Mouse (Mus musculus) heart, postnatal 0 days (tissue): ENCODE data around the gene Hyal3. TPM values are rescaled to one million over a fixed set of nuclear protein-coding genes. Genes with fewer than 3 reads are reported as not detected.

Experiments
- ATAC-seq: fragments of 200-750 bp; cut with Nextera tagmentation; 2 replicates; pipeline ENCODE4 v1.8.0; 2017; ENCODE audit warnings: low read depth, moderate number of reproducible peaks, moderate library complexity; ENCODE audit not compliant: insufficient read depth
- DNase-seq: peaks from one replicate; pipeline ENCODE4 v3.0.0-alpha.2; 2016; ENCODE audit warnings: low spot score
- H3K27ac ChIP-seq: fragments of 300-500 bp; sonication (generic); 2 replicates; pipeline ENCODE4 v1.5.1; 2014; ENCODE audit warnings: low read depth, mild to moderate bottlenecking
- H3K27me3 ChIP-seq: fragments of 300-500 bp; sonication (generic); 2 replicates; pipeline ENCODE4 v1.6.1; 2014; ENCODE audit warnings: low read length, mixed read lengths; ENCODE audit not compliant: control insufficient read depth, insufficient read depth
- H3K36me3 ChIP-seq: fragments of 300-500 bp; sonication (generic); replicated peaks from 2 replicates; pipeline ENCODE4 v1.6.1; 2014; ENCODE audit warnings: low read length, mixed read lengths; ENCODE audit not compliant: control insufficient read depth, insufficient read depth
- H3K4me1 ChIP-seq: fragments of 300-500 bp; sonication (generic); 2 replicates; pipeline ENCODE4 v1.6.1; 2014; ENCODE audit warnings: antibody characterized with exemption; ENCODE audit not compliant: control insufficient read depth, insufficient read depth
- H3K4me2 ChIP-seq: fragments of 300-500 bp; sonication (generic); 2 replicates; pipeline ENCODE4 v1.6.1; 2014; ENCODE audit warnings: low read depth, mild to moderate bottlenecking, low read length, moderate library complexity
- H3K4me3 ChIP-seq: fragments of 300-500 bp; sonication (generic); 2 replicates; pipeline ENCODE4 v1.5.1; 2014; ENCODE audit warnings: low read depth, low read length
- H3K9ac ChIP-seq: fragments of 300-500 bp; sonication (generic); replicated peaks from 2 replicates; pipeline ENCODE4 v1.6.1; 2014; ENCODE audit warnings: low read depth, low read length, mixed read lengths
- H3K9me3 ChIP-seq: fragments of 300-500 bp; sonication (generic); replicated peaks from 2 replicates; pipeline ENCODE4 v1.6.1; 2016; ENCODE audit warnings: low read length; ENCODE audit not compliant: control insufficient read depth
- CTCF ChIP-seq: IDR thresholded peaks from 2 replicates; pipeline ENCODE4 v1.5.1; 2016; ENCODE audit warnings: antibody characterized with exemption, control low read depth, low read depth
- EP300 ChIP-seq: IDR thresholded peaks from 2 replicates; pipeline ENCODE4 v1.6.1; 2016; ENCODE audit warnings: antibody characterized with exemption, low read depth
- WGBS: fragments of 180-500 bp; shearing (Covaris S2); extraction: QIAGEN DNeasy Blood & Tissue Kit; methylation state at CpG from one replicate; pipeline ENCODE4 v1.1.7; 2014; 5-methylcytosine and 5-hydroxymethylcytosine counted together
- polyA plus RNA-seq: library from polyadenylated mRNA; unstranded; fragments of >200 nt; fragmentation: Nextera tagmentation; extraction: Ambion mirVana; gene quantifications from 2 replicates; pipeline ENCODE4 v1.2.1, GENCODE M21; 2015
- total RNA-seq: library from RNA; depleted of rRNA; stranded (reverse); fragments of >200 nt; gene quantifications from 2 replicates; pipeline ENCODE4 v1.2.3, GENCODE M21; 2014; ENCODE audit warnings: low replicate concordance

Gene Hyal3
- total and polyA plus RNA-seq, 2 experiments from 2014 or later: 0.44 to 0.65 TPM

DNA sequence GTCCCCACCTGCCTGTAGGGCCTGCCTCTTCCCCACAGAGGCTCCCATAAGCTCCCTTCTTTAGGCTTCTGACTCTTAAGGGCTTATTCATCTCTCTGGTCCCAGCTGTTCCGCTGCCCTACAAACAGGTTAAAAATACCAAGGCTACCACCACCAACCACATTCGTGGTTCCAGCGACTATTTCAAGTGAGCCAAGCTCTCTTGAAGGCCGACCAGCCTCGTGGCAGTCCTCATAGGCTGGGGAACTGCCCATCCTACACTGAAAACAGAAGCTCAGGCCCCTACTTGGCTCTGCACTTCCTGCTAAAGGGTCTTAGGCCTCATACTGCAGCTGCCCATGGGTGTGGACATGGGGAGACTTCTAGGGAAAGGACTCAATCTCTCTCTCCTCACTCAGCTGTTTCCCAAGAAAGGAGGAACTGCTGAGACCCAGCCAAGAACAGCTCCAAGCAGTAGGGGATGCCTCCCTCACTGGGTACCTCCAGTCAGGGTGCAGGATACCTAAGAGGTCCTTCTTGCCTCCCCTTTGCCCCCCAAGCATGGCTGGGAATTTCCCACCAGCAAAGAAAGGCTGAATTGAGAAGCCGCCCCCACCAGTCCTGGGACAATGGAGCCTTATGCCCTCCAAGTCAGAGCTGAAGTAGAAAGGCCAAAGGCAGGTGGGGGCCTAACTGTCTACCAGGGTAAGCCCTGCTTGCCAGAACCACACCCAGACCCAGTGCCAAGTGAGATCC is 31.0 kb downstream of the Hyal3 start:
- no peaks in the 10 kb centered on the region for H3K9me3 ChIP-seq
- no peak for TF ChIP-seq CTCF
- no peak for TF ChIP-seq EP300
- WGBS: 39% methylated on average over 6 of the region's 6 CpGs
- no peak for DNase-seq
- peak overlapping the region; percentile 65; the same call in 1 of the 2 replicates for H3K4me2 ChIP-seq
- peak overlapping the region; percentile 58 for H3K9ac ChIP-seq
- H3K4me1 ChIP-seq: peaks cover 49% of the 10 kb centered on the region
- H3K36me3 ChIP-seq: peaks cover 31% of the 10 kb centered on the region
- no peak for ATAC-seq
- H3K27ac ChIP-seq: peak overlapping the region; percentile 90
- peak overlapping the region; percentile 33; the same call in 1 of the 2 replicates for H3K4me3 ChIP-seq
- H3K27me3 ChIP-seq: no peaks in the 10 kb centered on the region

DNA sequence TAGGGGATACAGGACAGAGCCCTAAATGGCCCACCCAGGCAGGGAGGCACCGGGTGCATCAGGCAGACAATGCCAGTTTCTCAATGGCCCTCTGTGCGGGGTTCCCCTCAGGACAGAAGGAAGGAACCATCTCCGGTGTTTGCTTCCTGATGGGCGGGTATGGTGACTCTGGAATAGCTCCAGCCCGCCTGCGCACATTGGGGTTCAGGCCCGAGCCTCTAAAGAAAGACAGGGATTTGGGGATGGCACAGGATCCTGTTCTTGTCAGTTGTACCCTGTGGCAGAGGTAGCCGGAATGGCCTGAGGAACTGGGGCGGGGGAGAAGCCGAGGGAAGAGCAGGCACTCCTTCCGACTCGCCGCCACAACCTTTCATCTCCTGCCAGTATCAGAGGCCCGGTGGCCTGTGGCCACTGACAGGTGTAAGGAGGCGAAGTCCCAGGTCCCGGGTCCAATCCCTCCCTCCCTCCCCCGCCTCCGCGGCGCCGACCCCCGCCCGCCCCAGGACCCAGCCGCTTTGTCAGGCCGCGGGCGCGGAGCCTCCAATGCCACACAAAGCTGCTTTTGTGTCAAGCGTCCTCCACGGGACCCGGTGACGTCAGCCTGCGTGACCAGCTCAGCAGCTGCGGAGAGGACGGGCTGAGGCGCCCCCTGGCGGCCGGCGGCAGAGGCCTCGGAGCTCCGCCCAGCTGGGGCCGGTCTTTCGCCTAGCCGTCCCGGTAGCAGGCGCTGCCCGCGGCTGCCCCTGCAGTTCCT is 31.8 kb downstream of the Hyal3 start:
- peak; percentile 88 for ATAC-seq
- peaks cover 41% of the 10 kb centered on the region for H3K4me1 ChIP-seq
- H3K27me3 ChIP-seq: no peaks in the 10 kb centered on the region
- DNase-seq: peak; percentile 96
- H3K4me3 ChIP-seq: peak overlapping the region; percentile 33
- 5% methylated on average over 40 of the region's 48 CpGs for WGBS
- H3K4me2 ChIP-seq: peak overlapping the region; percentile 65
- TF ChIP-seq CTCF (peak; percentile 96), EP300 (peak; percentile 94)
- no peaks in the 10 kb centered on the region for H3K9me3 ChIP-seq
- H3K9ac ChIP-seq: peak overlapping the region; percentile 58
- peak overlapping the region; percentile 90 for H3K27ac ChIP-seq
- H3K36me3 ChIP-seq: peaks cover 37% of the 10 kb centered on the region

DNA sequence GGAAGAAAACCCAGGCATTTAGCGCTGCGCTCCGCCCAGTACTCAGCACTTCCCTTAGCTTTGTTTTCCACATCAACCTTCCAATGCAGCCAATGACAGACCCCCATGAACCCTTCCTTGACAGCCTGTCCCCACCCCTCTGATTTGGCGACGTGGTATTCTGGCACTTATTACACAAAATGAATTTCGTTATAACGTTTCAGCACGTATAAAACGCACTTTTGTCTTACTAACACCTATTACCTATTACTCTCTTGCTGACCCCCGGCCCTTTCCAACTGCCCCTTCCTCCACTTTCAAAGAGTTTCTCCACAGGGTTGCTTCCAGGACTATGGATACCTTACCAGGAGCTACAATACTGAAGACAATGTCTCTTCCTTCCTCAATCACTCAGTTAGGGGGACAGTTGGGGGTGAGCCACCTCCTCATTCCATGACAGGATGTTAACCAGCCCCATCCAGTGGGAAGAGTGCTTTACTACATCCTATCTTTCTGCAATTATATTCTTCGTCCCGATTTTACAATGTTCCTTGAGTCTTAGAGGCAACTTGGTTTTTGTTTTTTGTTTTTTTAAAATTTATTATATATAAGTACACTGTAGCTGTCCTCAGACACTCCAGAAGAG is 32.4 kb downstream of the Hyal3 start:
- H3K9ac ChIP-seq: 0 out of 2 replicates have a peak overlapping the region, but pooled peaks have one; percentile 1
- TF ChIP-seq CTCF: peak; percentile 35
- peak; percentile 7; the same call in 1 of the 2 replicates for TF ChIP-seq EP300
- H3K27ac ChIP-seq: peak overlapping the region; percentile 90
- peaks cover 42% of the 10 kb centered on the region for H3K36me3 ChIP-seq
- H3K27me3 ChIP-seq: no peaks in the 10 kb centered on the region
- DNase-seq (peak; percentile 76), ATAC-seq (peak; percentile 27)
- WGBS: 5% methylated on average over 12 of the region's 12 CpGs
- peak overlapping the region; percentile 33; the same call in 1 of the 2 replicates for H3K4me3 ChIP-seq
- H3K4me2 ChIP-seq: peak overlapping the region; percentile 65
- no peaks in the 10 kb centered on the region for H3K9me3 ChIP-seq
- H3K4me1 ChIP-seq: peaks cover 39% of the 10 kb centered on the region

DNA sequence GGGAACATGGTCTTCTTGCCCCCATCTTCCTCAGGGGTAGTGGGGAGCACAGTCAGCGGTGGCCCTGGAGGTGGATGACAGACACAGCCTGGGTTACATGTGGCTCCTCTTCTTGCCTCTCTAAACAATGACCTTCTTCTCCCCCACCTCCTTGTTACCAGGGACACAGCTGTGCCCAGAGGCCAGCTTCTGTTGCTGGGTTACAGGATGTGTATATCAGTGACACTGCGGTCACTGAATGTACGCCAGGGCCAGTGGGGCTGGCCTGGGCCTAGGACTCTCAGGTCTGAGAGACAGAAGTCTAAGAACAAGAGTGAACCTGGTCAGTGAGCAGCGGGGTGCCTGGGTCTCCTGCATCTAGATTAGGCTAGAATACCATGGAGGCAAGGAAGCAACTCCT is 34.4 kb downstream of the Hyal3 start:
- Histone ChIP-seq H3K4me3 (no peak overlapping the region), H3K4me2 (no peak overlapping the region), H3K27ac (no peak overlapping the region; the same call in 1 of the 2 replicates), H3K9ac (0 out of 2 replicates have a peak overlapping the region, but pooled peaks have one; percentile 21), H3K27me3 (no peaks in the 10 kb centered on the region), H3K4me1 (peaks cover 42% of the 10 kb centered on the region), H3K9me3 (no peaks in the 10 kb centered on the region), H3K36me3 (peaks cover 49% of the 10 kb centered on the region)
- ATAC-seq: no peak
- TF ChIP-seq CTCF: no peak
- 53% methylated on average over 4 of the region's 4 CpGs for WGBS
- no peak for DNase-seq

DNA sequence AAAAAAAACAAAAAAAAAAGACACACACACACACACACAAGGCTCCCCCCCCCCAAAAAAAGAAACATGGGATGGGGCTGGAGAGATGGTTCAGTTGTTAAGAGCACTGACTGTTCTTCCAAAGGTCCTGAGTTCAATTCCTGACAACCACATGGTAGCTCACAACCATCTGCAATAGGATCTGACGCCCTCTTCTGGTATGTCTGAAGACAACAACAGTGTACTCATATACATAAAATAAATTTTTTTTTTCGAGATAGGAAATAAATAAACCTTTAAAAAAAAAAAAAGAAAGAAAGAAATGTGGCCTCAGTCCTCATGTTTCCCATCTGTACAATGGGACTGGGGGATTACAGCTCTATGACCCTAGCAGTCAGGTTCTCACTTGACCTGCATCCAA is 36.8 kb downstream of the Hyal3 start:
- DNase-seq: no peak
- H3K4me3 ChIP-seq: no peak overlapping the region
- no peaks in the 10 kb centered on the region for H3K27me3 ChIP-seq
- TF ChIP-seq EP300: no peak
- TF ChIP-seq CTCF: 0 out of 2 replicates have a peak, but pooled peaks have one; percentile 7
- peak overlapping the region; percentile 93 for H3K27ac ChIP-seq
- no peak overlapping the region for H3K9ac ChIP-seq
- 75% methylated on average over 2 of the region's 2 CpGs for WGBS
- no peak overlapping the region for H3K4me2 ChIP-seq
- H3K4me1 ChIP-seq: peaks cover 37% of the 10 kb centered on the region
- H3K9me3 ChIP-seq: no peaks in the 10 kb centered on the region
- ATAC-seq: no peak
- peaks cover 61% of the 10 kb centered on the region for H3K36me3 ChIP-seq
